Mouse (Mus musculus) c-Kit-positive CD71-positive TER-119-positive erythroid progenitor cells, embryonic 14.5 days (primary cell): ENCODE measurements at regions not wholly inside any gene's neighbourhood (a gene's known extent, or its start where the extent isn't known, plus 50 kb on each side); places are given as distances from the start of the nearest gene placed in this dataset.

Experiments
- DNase-seq: peaks from one replicate; pipeline ENCODE4 v3.0.0-alpha.2; 2013; ENCODE audit warnings: low spot score

DNA sequence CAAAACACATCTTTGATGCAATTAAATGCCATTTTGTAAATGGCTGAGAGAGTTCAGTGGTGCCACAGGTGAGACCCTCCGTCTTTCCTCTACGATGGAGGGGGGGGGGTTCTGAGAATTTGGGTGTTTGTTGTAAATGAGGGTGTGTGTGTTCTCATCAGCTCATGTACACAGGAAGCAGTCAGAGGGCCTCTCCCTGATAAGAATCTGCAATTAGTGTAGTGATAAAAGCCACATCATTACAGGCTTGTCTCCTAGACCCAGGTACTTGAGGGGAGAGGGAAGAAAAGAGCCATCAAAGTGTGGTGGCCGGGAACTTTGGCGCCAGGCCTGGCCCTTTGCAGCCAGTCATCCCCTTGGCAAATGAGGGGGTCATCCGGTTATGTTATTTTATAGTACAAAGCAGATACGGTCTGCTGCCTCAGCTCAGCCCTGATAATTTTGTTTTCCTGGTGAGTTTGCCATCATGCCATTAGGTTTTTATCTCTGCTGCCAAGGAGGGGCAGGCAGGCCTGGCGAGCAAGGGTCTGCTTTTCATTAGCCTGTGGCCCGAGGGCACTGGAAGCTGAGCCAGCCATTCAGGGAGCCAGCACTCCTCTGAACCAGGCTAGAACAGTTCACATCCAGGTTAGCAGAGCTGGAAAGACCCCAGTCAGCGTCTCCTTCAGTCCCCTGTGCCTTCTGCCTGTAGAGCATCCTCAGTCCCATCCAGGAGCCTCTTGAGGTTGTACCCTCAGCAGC is 59.7 kb downstream of the H2al1j start:
- no peak for DNase-seq

DNA sequence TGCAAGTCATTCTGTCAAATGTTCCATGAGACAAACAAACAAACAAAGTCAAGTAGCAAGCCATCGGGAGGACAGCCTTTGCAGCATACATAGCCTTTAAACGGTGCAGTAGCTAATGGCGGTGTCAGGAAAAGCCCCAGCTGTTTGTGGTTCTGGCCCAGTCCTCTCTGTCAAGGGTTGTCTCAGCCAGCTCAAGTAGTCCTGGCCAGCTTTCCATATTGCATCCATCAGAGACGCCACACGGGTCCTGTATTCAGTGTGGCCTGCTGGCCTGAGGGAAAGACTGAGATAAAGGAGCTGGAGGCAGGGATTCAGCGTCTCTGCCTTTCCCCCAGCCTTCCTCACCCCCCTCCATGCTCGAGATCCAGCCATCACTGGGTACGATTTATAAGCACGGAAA is 61.2 kb downstream of the H2al1j start:
- DNase-seq: no peak

DNA sequence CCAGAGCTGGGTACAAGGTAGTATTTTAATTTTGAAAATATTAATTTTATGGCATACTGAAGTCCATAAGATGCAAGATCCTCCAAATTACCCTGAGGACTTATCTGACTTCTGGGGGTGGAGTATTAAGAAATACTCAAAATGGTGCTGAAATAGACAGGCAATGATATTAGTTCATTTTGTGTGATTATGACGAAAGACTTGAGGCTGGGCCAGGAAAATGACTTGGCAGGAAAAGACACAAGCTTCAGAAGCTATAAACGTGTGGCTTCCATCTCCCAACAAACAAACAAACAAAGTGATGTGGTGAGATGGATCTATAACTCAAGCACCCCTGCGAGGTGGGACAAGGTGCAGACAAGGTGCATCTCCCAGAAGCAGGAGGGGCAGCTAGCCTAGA is 72.8 kb downstream of the H2al1j start:
- DNase-seq: no peak

DNA sequence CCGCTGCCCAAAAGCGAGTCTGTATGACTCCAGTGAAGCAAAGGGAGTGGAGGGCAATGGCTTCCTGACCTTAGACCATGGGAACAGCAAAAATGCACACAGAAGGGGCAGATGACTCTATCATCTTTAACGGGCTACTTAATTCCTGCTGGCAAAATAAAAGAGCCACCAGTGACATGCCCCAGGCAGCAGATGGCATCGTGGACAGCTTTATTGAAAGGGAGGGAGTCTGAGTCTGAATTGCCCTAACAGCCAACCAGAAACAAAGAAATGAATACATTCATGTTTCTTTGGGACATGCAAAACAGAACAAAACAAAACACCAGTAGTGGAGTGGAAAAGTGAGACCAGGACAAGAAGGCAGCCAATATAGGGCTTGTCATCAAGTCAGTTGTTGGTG is 76.7 kb downstream of the H2al1j start:
- no peak for DNase-seq

GRCm38 (mm10) chrX:11412316-11412826 is 84.7 kb downstream of the H2al1j start:
- DNase-seq: no peak

GRCm38 (mm10) chrX:11415662-11416061 is 88.0 kb downstream of the H2al1j start:
- DNase-seq: no peak

DNA sequence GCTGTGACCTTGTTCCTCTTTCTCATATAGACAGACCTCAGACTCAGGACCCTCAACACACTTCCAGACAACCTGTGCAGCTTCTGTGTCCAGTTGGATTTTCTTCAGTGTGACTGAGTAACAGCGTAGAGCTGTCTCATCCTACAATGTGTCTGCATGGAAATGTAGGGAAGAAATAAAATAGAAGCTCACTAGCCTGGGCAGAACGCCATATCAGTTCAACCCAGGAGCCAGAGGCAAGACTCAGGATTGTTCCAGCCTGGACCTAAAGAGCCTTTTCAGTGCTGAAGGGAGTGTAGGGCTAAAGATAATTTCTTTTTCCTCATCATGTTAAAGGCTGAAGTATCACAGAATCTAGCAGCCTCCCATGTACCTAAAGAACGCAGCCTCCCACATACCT is 88.9 kb downstream of the H2al1j start:
- no peak for DNase-seq

DNA sequence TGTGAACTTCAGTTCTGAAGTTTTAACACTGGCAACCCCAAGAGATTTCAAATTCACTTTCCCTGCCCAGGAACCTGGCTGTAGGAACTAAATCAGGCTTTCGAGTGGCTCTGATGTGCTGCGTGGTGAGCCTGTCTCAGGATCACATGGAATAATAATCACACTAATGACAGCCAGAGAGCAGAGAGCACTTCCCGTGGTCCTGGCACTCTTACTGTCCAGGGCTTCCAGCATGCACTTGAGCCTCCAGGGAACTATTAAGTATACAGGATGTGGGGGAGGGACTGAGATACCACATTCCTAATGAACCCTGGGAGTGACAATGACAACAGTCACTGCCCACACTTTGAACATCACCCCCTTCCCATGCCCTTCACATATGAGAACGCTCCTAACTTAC is 90.2 kb downstream of the H2al1j start:
- DNase-seq: no peak

DNA sequence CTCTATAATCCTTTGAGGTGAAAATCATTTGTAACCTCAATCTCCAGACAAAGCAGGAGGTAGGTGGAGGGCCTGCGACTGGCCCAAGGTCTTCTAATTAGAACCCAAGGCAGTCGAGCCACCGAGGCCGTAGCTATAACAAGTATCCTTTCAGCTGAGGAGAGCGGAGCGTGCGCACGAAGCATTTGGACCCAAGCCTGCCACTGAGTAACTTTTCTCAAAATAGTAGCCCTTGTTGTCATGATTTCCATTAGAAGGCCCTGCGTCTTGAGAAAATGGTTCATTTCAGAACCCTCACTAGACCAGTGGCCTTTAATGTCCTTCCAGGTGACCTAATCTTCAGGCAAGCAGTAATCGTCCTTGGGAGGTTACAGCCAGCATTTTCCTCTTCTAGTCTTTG is 90.6 kb downstream of the H2al1j start:
- no peak for DNase-seq

DNA sequence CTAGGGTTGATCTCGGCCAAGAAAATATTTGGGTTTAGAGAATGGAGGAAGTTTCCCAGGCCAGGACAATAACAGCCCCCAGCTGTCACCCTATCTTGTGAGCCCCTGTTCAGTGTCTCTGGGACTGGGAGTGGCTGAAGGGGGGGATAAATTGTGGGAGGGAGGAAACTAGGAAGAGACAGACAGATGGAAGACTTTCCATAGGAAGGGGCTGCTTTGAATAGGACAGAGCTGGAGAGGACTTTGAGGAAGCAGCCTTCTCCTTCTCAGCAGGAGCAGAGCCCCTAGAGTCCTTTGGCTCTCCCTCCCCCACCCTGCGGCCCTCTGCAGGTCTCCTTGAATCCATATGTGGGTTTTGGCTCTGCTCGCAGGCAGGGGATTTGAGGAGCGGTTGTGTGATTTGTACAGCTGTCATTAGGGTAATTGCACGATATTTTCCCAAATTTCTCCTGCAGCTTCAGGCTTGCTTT is 91.6 kb downstream of the H2al1j start:
- no peak for DNase-seq

DNA sequence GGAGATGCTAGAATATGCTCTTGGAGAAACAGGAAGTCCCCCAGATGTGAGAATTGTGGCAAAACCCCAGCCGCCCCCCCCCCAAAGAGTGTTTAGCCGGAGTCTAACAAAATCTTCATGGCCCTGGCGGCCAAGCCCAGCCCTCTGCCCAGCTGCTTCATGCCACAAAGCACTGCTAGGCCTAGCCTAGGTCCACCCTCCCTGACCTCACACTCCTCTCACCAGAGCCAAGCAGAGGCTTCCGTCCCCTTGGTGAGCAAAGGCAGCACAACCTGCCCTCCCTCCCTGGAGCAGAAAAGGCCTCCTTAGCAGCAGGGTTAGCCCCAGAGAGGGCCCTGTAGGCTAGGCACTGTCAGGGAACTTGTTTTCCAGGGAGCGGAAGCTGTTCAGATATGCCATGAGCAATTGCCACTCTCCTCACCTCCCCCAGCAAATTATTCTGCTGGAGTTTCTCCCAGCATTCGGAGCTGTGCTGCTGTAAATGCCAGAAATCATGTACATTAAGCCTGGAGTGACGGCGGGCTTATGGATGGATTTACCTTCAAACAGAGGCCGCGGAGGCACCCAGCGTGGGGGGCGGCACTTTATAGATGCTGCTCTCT is 104.9 kb downstream of the H2al1j start:
- DNase-seq: no peak

DNA sequence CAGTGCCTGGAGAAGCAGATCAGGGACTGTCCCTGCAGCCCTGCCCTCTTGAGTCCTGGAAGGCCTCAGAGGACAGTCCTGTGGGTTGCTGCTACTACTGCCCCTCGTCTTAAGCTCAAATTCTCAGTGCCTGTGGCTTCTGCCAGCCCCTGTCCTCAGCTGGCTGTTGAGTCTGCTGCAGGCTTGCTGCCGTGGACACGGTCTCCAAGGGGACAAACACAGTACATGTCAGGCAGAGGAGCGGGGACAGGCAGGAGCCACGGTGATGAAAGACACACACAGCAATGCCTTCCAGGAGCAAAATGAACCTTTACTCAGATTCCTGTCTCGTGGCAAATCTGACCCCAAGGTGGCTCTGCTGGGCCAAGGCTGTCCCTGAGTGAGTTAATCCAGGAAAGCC is 107.7 kb downstream of the H2al1j start:
- DNase-seq: no peak

GRCm38 (mm10) chrX:11437151-11437944 is 109.7 kb downstream of the H2al1j start:
- no peak for DNase-seq

GRCm38 (mm10) chrX:11443543-11443942 is 115.9 kb downstream of the H2al1j start:
- DNase-seq: no peak

- no peak for DNase-seq
Observed at GRCm38 (mm10) chrX:11444261-11444725, 116.7 kb downstream of the H2al1j start.

DNA sequence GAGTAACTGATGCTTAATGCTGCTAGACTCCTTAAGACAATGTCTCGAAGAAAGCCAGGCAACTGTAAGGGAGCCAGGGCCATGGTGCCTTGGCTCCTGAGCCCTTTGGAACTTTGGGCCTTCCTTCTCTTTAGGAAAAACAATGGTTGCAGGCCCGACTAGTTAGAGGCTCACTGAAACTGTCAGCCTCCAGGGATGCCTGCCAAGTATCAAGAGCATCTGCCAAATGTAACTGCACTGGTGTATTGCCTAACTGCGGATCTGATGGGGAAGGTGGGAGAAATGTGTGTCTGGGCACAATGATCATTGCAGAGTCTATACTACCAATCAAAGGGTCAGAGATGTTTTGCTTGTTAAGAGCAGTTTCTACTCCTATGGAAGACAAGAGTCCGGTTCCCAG is 121.1 kb downstream of the H2al1j start:
- no peak for DNase-seq

DNA sequence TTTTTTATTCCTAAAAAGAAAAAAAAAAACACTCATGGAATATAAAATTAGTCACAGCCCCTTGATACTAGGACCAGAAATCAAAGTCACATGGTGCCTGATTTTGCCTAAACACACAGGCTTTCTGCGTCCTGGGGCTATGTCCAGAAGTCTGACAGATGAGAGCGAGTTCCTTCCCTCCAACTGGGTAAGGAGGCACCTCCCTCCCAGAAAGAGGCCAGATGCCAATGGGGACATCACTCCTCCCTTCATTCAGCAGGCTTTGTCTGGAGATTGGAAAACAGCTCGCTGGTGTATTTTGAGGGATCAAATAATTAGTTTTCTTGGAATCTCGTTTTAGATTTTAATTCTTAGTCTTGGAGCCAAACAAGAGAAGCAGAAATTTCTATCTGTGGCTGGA is 130.9 kb downstream of the H2al1j start:
- no peak for DNase-seq

- DNase-seq: no peak
Observed at GRCm38 (mm10) chrX:11463955-11464511, 136.4 kb downstream of the H2al1j start.

DNA sequence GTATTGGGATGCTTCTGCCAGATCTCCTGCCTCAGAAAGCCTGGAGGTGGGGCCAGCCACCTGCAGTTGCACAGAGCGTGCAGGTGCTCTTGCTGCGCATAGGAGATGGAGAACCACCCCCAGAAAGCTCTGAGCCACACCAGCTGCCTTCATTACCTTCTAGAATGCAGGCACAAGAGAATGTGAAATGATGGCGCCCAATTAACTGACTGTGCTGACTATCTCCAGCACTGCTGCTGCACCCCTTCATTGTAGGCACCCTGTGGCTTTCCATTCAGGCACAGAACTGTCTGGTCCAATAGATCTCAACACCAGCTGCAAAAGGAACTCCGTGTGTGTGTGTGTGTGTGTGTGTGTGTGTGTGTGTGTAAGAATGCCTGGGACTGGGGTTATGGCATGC is 138.6 kb downstream of the H2al1j start:
- no peak for DNase-seq

DNA sequence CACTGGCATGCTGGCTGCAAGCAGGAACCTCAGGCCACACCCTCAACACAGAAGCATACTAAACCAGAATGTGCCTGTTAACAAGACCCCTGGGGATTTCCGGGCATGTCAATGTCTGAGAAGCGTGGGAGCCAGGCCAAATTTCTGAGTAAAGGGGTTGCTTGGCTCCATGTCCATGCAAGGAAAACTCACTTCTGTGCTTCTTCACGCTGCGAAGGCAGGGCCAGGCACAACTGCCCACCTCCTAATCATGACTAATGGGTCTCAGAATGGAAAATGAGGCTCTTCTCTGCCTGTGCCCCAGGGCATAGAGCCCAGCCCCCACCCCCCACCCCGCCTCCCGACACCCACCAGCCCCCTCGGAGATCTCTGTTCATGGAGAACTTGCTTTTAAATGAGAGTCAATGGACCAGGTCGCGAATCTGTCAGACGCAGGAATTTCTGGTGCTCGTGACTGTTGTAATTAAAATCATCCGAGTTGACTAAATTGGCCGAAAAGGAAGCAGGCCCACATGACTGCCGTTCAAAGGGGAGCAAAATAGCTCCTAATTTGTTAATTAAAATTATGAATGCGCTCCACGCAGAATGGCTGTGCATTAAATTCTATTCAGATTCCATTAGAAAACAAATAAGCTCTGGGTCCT is 152.2 kb downstream of the H2al1j start:
- no peak for DNase-seq

DNA sequence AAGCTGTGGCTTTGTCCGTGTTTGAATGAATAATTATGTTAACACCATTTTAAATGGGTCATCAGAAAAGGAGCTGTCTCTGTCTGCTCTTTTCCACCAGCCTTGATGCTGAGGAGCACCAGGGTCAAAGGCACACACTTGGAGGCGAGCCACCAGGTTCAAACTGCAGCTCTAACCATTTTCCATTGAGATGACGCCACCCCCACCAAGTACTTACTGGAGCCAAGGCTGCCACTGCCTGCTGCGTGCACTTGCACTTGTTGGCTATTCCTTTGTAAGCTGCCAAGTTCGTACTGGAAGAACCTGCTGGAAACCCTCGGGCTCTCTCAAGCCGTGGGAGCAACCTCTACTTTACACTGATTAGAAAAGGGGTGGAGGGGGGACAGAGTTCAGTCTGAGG is 154.5 kb downstream of the H2al1j start:
- DNase-seq: no peak

GRCm38 (mm10) chrX:11486588-11486987 is 159.0 kb downstream of the H2al1j start:
- no peak for DNase-seq
